ENCODE assay signal across 21 mouse cellular contexts in the genomic region with DNA sequence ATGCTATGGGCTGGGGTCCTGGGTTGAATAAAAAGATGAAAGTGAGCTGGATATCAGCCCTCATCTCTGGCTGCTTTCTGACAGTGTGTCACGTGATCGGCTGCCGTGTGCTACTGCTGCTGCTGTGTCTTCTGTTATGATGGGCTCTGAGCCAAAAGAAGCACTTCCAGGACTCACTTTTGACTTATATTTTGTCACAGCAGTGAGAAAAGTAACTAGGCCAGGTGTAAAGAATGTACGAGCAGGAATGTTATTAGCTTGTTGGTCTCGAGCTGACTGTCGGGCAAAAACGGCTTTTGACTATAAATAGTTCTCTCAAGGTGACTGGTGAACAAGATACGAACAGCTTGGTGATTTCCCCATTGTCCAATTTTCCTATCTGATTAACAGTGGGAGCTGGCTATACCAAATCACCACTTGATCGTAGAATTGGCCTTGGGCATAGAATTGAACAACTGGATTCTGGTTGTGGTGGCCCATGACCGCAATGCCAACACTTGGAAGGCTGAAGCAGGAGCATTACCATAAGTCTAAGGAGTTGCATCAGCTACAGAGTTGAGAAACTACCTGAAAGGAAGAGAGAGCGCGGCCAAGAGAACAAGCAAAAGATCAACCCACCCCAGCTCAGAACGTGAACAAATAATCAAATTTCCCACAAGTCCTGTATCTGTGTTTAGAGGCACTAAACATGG.
"Had no signal": no experiment of that assay in that cellular context is flagged by ENCODE, and none has a peak within 500 bp of the region (broad histone marks: within the 10 kb centered on the region; RNA-seq: fewer than 3 reads in every experiment).

No protein-coding gene starts in this region.

- H3K4me2 ChIP-seq: limb, embryonic 12.5 days; limb, embryonic 15.5 days; liver, embryonic 11.5 days; lung, embryonic 14.5 days; midbrain, embryonic 13.5 days; neural tube, embryonic 13.5 days had no signal

- DNase-seq: kidney, postnatal 14 days; kidney, postnatal 4 days; left cerebral cortex, postnatal 4 days; liver, postnatal 0 days; lung, embryonic 14.5 days; thymus, adult 2 months; thymus, postnatal 14 days; thymus, postnatal 4 days had no signal

- H3K4me1 ChIP-seq: limb, embryonic 12.5 days; limb, embryonic 15.5 days; megakaryocyte, embryonic 14.5 days; midbrain, embryonic 10.5 days; midbrain, embryonic 13.5 days; neural tube, embryonic 13.5 days had no signal

- H3K27me3 ChIP-seq: limb, embryonic 12.5 days; limb, embryonic 15.5 days; megakaryocyte, embryonic 14.5 days; midbrain, embryonic 13.5 days; neural tube, embryonic 13.5 days had no signal

- H3K4me3 ChIP-seq: limb, embryonic 12.5 days; limb, embryonic 15.5 days; megakaryocyte, embryonic 14.5 days; midbrain, embryonic 10.5 days; midbrain, embryonic 13.5 days; myocyte; neural tube, embryonic 13.5 days had no signal

- H3K27ac ChIP-seq: limb, embryonic 12.5 days; limb, embryonic 15.5 days; liver, embryonic 14.5 days; macrophage; midbrain, embryonic 10.5 days; midbrain, embryonic 13.5 days; neural tube, embryonic 13.5 days; stomach, postnatal 0 days had no signal

- H3K9me3 ChIP-seq: limb, embryonic 12.5 days; limb, embryonic 15.5 days; megakaryocyte, embryonic 14.5 days; midbrain, embryonic 10.5 days; midbrain, embryonic 13.5 days; neural tube, embryonic 13.5 days had no signal

- H3K36me3 ChIP-seq: limb, embryonic 12.5 days; limb, embryonic 15.5 days; midbrain, embryonic 10.5 days; midbrain, embryonic 13.5 days; neural tube, embryonic 13.5 days had no signal

- ATAC-seq: liver, postnatal 0 days; lung, postnatal 0 days; midbrain, embryonic 13.5 days; midbrain, embryonic 16.5 days had no signal

- H3K9ac ChIP-seq: limb, embryonic 12.5 days; limb, embryonic 15.5 days; liver, embryonic 14.5 days; liver, postnatal 0 days; lung, embryonic 14.5 days; midbrain, embryonic 13.5 days; neural tube, embryonic 13.5 days had no signal
